26 mouse cellular contexts compared by ENCODE assay signal in genomic region chr2:117366478-117366877, GRCm38 (mm10). TPM values are rescaled to one million over a fixed set of nuclear protein-coding genes. Genes with fewer than 3 reads are reported as not detected.
DNase-seq lines count a peak whose midpoint lies in the region; ATAC-seq and TF ChIP-seq lines count a peak whose summit lies in the region.
"Had no signal": no experiment of that assay in that cellular context is flagged by ENCODE, and none has a peak within 500 bp of the region (broad histone marks: within the 10 kb centered on the region; RNA-seq: fewer than 3 reads in every experiment).

No protein-coding gene starts in this region.

- no peak overlapping the region for H3K4me3 ChIP-seq in embryonic facial prominence, embryonic 11.5 days (ENCODE audit: low read depth, low read length)
- H3K4me3 ChIP-seq in embryonic facial prominence, embryonic 10.5 days: no peak overlapping the region
- no peak overlapping the region for H3K4me3 ChIP-seq in hindbrain, postnatal 0 days (ENCODE audit: low read length)
- no peak overlapping the region for H3K4me3 ChIP-seq in hindbrain, embryonic 12.5 days
- H3K4me3 ChIP-seq: embryonic facial prominence, embryonic 15.5 days; hindbrain, embryonic 10.5 days; midbrain, embryonic 15.5 days had no signal

- no peak for TF ChIP-seq CTCF in hindbrain, postnatal 0 days (IDR thresholded peaks at IDR 0.05; ENCODE audit: low read depth)
- TF ChIP-seq CTCF in brain, embryonic 14.5 days (IDR thresholded peaks at IDR 0.05; ENCODE audit: borderline replicate concordance, extremely low read depth, insufficient read depth, insufficient read length): no peak

- peak; percentile 56 for DNase-seq in embryonic facial prominence, embryonic 11.5 days (ENCODE audit: low spot score)
- DNase-seq in embryonic facial prominence, embryonic 10.5 days (ENCODE audit: low spot score): no peak
- DNase-seq in hindbrain, postnatal 0 days (ENCODE audit: low spot score): peak; percentile 53
- DNase-seq in brain, adult 2 months (ENCODE audit: low read depth, low spot score): peak; percentile 28
- DNase-seq in brain, embryonic 14.5 days (ENCODE audit: low read depth): peak; percentile 74
- DNase-seq in kidney, postnatal 10 days: no peak
- DNase-seq: adrenal gland, postnatal 25 days; B cell, adult 2 months; embryo, embryonic 11 days; gastrocnemius, postnatal 14 days; heart, postnatal 14 days; kidney, adult 9 months; kidney, postnatal 14 days; left cerebral cortex, postnatal 4 days; liver; lung, adult 2 months; lung, postnatal 10 days; right cerebral cortex, adult 18-20 months; spleen, adult 18-20 months; thymus, postnatal 25 days had no signal

- no peak overlapping the region for H3K4me2 ChIP-seq in embryonic facial prominence, embryonic 11.5 days (ENCODE audit: low read depth, low read length)
- no peak overlapping the region for H3K4me2 ChIP-seq in hindbrain, postnatal 0 days (ENCODE audit: low read depth, low read length)
- H3K4me2 ChIP-seq in hindbrain, embryonic 12.5 days (replicated peaks): no peak overlapping the region
- H3K4me2 ChIP-seq: embryonic facial prominence, embryonic 15.5 days; midbrain, embryonic 15.5 days had no signal

- no peak overlapping the region for H3K9ac ChIP-seq in embryonic facial prominence, embryonic 11.5 days (replicated peaks; ENCODE audit: low read length)
- no peak overlapping the region for H3K9ac ChIP-seq in hindbrain, postnatal 0 days (replicated peaks; ENCODE audit: low read length)
- H3K9ac ChIP-seq in hindbrain, embryonic 12.5 days: no peak overlapping the region
- H3K9ac ChIP-seq: embryonic facial prominence, embryonic 15.5 days; liver, embryonic 14.5 days; midbrain, embryonic 15.5 days had no signal

- no peaks in the 10 kb centered on the region for H3K27me3 ChIP-seq in embryonic facial prominence, embryonic 11.5 days (ENCODE audit: control insufficient read depth, insufficient read depth, low read length)
- H3K27me3 ChIP-seq in embryonic facial prominence, embryonic 10.5 days (replicated peaks; ENCODE audit: low read depth, poor library complexity, severe bottlenecking): 0 out of 2 replicates have a peak, but pooled peaks cover 3% of the 10 kb centered on the region
- no peaks in the 10 kb centered on the region for H3K27me3 ChIP-seq in hindbrain, postnatal 0 days (ENCODE audit: insufficient read depth, low read length)
- no peaks in the 10 kb centered on the region for H3K27me3 ChIP-seq in hindbrain, embryonic 12.5 days
- H3K27me3 ChIP-seq: embryonic facial prominence, embryonic 15.5 days; midbrain, embryonic 15.5 days had no signal

- H3K9me3 ChIP-seq in embryonic facial prominence, embryonic 11.5 days (replicated peaks; ENCODE audit: control insufficient read depth, low read length): no peaks in the 10 kb centered on the region
- no peaks in the 10 kb centered on the region for H3K9me3 ChIP-seq in embryonic facial prominence, embryonic 10.5 days
- H3K9me3 ChIP-seq in hindbrain, postnatal 0 days (ENCODE audit: low read length): no peaks in the 10 kb centered on the region
- H3K9me3 ChIP-seq in hindbrain, embryonic 12.5 days (replicated peaks): no peaks in the 10 kb centered on the region
- H3K9me3 ChIP-seq: embryonic facial prominence, embryonic 15.5 days; hindbrain, embryonic 10.5 days; midbrain, embryonic 15.5 days had no signal

- H3K36me3 ChIP-seq in embryonic facial prominence, embryonic 11.5 days (replicated peaks; ENCODE audit: control insufficient read depth, insufficient read depth, low read depth, low read length): no peaks in the 10 kb centered on the region
- no peaks in the 10 kb centered on the region for H3K36me3 ChIP-seq in embryonic facial prominence, embryonic 10.5 days (replicated peaks)
- H3K36me3 ChIP-seq in hindbrain, postnatal 0 days (ENCODE audit: insufficient read depth, low read length): no peaks in the 10 kb centered on the region
- H3K36me3 ChIP-seq in hindbrain, embryonic 12.5 days: no peaks in the 10 kb centered on the region
- H3K36me3 ChIP-seq: embryonic facial prominence, embryonic 15.5 days; hindbrain, embryonic 10.5 days; midbrain, embryonic 15.5 days had no signal

- H3K4me1 ChIP-seq in embryonic facial prominence, embryonic 11.5 days (ENCODE audit: control insufficient read depth, insufficient read depth, low read length): no peaks in the 10 kb centered on the region
- H3K4me1 ChIP-seq in embryonic facial prominence, embryonic 10.5 days: peaks cover 15% of the 10 kb centered on the region
- no peaks in the 10 kb centered on the region for H3K4me1 ChIP-seq in hindbrain, postnatal 0 days (ENCODE audit: insufficient read depth, low read length)
- H3K4me1 ChIP-seq in hindbrain, embryonic 12.5 days: no peaks in the 10 kb centered on the region
- H3K4me1 ChIP-seq: hindbrain, embryonic 10.5 days; midbrain, embryonic 15.5 days had no signal

- no peak for TF ChIP-seq POLR2A in brain, embryonic 14.5 days (IDR thresholded peaks at IDR 0.05; ENCODE audit: borderline replicate concordance, extremely low read depth, insufficient read depth, insufficient read length, poor library complexity, severe bottlenecking)

- ATAC-seq in embryonic facial prominence, embryonic 11.5 days (replicated peaks; ENCODE audit: insufficient number of reproducible peaks, low FRiP score, low TSS enrichment, low read depth): no peak
- no peak for ATAC-seq in hindbrain, postnatal 0 days
- ATAC-seq in hindbrain, embryonic 12.5 days (ENCODE audit: low FRiP score): no peak
- ATAC-seq: intestine, postnatal 0 days; midbrain, embryonic 15.5 days had no signal

- WGBS in embryonic facial prominence, embryonic 11.5 days: 47% methylated on average over 3 of the region's 3 CpGs
- WGBS in embryonic facial prominence, embryonic 10.5 days: 52% methylated on average over 3 of the region's 3 CpGs
- WGBS in hindbrain, postnatal 0 days: 53% methylated on average over 3 of the region's 3 CpGs
- 68% methylated on average over 3 of the region's 3 CpGs for WGBS in hindbrain, embryonic 12.5 days

- no peak overlapping the region for H3K27ac ChIP-seq in embryonic facial prominence, embryonic 11.5 days (replicated peaks; ENCODE audit: low read depth, low read length)
- H3K27ac ChIP-seq in embryonic facial prominence, embryonic 10.5 days (replicated peaks): no peak overlapping the region
- H3K27ac ChIP-seq in hindbrain, postnatal 0 days: no peak overlapping the region
- H3K27ac ChIP-seq in hindbrain, embryonic 12.5 days: no peak overlapping the region
- H3K27ac ChIP-seq: embryonic facial prominence, embryonic 15.5 days; hindbrain, embryonic 10.5 days; liver, embryonic 14.5 days; midbrain, embryonic 15.5 days had no signal

RNA-seq across cellular contexts. Expression of gene Rasgrp1, which starts 23.7 kb away (rescaled TPM):
- polyA plus RNA-seq in embryonic facial prominence, embryonic 11.5 days (2014; fragmentation: Nextera tagmentation; extraction: Ambion mirVana): 0.66 and 0.86 TPM in 2 replicates
- polyA plus RNA-seq in embryonic facial prominence, embryonic 10.5 days (2016; fragmentation: Nextera tagmentation; extraction: Ambion mirVana): 0.47 and 0.55 TPM in 2 replicates
- 2.4 and 5.0 TPM in 2 replicates for total RNA-seq in hindbrain, postnatal 0 days (2014; rRNA removed)
- polyA plus RNA-seq in hindbrain, postnatal 0 days (2015; fragmentation: Nextera tagmentation; extraction: Ambion mirVana): 2.8 and 3.3 TPM in 2 replicates
- polyA plus RNA-seq in hindbrain, embryonic 12.5 days (2016; fragmentation: Nextera tagmentation; extraction: Ambion mirVana): 1.4 and 1.6 TPM in 2 replicates
- polyA plus RNA-seq in brain, embryonic 14.5 days (2012; rRNA removed): 2.7 and 3.4 TPM in 2 replicates

Comparison
In these comparisons a context has a peak if more than half of its experiments do, and no peak if none do; other contexts are left out.
1. DNase-seq: peak in embryonic facial prominence, embryonic 11.5 days (single experiment), hindbrain, postnatal 0 days (single experiment), brain, adult 2 months (single experiment) and brain, embryonic 14.5 days (single experiment); none in embryonic facial prominence, embryonic 10.5 days (single experiment) and kidney, postnatal 10 days (single experiment).